Mouse (Mus musculus): ENCODE data around the gene Olfr1424. TPM values are rescaled to one million over a fixed set of nuclear protein-coding genes. Genes with fewer than 3 reads are reported as not detected.
"Not testable (repeated sequence)": the region's sequence is repeated elsewhere in the genome, so short reads cannot be mapped to it uniquely, and the experiment has no call there.

Olfr1424 gene
- polyA plus RNA-seq (2016; fragmentation: Nextera tagmentation; extraction: Ambion mirVana) = not detected in 2 replicates

DNA sequence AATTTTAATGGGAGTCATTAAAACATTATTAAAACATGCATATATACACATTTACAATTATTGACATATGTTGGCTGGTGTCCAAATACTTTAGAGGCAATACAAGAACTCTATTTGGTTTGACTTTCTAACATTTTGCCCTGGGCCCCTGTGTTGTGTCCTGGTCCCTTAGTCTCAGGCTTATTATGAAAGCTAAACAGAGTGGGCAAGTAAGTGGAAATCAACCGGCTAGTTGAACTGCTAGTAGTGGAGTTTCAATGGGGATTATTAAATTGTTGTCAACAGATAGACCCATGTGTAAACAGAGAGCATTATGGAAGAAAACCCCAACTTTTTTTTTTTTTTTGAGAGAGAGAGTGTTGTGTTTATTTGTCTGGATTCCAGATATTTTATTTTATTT, at the start of gene Olfr1424:
Olfr1424 (minus strand) TSS at position 101 of the 400 bp plus-strand sequence.
- H3K27ac ChIP-seq (ENCODE audit: poor library complexity, severe bottlenecking); H3K27me3 ChIP-seq (replicated peaks); H3K4me2 ChIP-seq; ATAC-seq (ENCODE audit: insufficient number of reproducible peaks, low FRiP score); H3K4me3 ChIP-seq; H3K4me1 ChIP-seq (replicated peaks); H3K36me3 ChIP-seq; H3K9ac ChIP-seq; H3K9me3 ChIP-seq (replicated peaks): not testable (repeated sequence)
- WGBS = 89% methylated on average over 1 of the region's 1 CpGs

GRCm38 (mm10) chr19:12104541-12104940, 42.1 kb upstream of the Olfr1424 start:
- Histone ChIP-seq H3K4me1 (replicated peaks) (no peaks in the 10 kb centered on the region), H3K9ac (no peak overlapping the region), H3K27me3 (replicated peaks) (no peaks in the 10 kb centered on the region), H3K9me3 (replicated peaks) (no peaks in the 10 kb centered on the region), H3K27ac (ENCODE audit: poor library complexity, severe bottlenecking) (no peak overlapping the region), H3K36me3 (no peaks in the 10 kb centered on the region), H3K4me3 (no peak overlapping the region), H3K4me2 (no peak overlapping the region)
- 52% methylated on average over 1 of the region's 1 CpGs for WGBS
- ATAC-seq (ENCODE audit: insufficient number of reproducible peaks, low FRiP score) = no peak

- no peak for ATAC-seq (ENCODE audit: insufficient number of reproducible peaks, low FRiP score)
- 89% methylated on average over 2 of the region's 2 CpGs for WGBS
- H3K27me3 ChIP-seq (replicated peaks) = no peaks in the 10 kb centered on the region
- no peaks in the 10 kb centered on the region for H3K4me1 ChIP-seq (replicated peaks)
- no peaks in the 10 kb centered on the region for H3K9me3 ChIP-seq (replicated peaks)
- H3K4me3 ChIP-seq = no peak within 1 kb of the TSS
- H3K4me2 ChIP-seq = no peak within 1 kb of the TSS
- no peaks in the 10 kb centered on the region for H3K36me3 ChIP-seq
- no peak within 1 kb of the TSS for H3K9ac ChIP-seq
- no peak within 1 kb of the TSS for H3K27ac ChIP-seq (ENCODE audit: poor library complexity, severe bottlenecking)
Measured at GRCm38 (mm10) chr19:12103234-12103633, 40.8 kb upstream of the Olfr1424 start, which contains the start of gene Olfr1427. Olfr1427 (minus strand) TSS chr19:12103334.

DNA sequence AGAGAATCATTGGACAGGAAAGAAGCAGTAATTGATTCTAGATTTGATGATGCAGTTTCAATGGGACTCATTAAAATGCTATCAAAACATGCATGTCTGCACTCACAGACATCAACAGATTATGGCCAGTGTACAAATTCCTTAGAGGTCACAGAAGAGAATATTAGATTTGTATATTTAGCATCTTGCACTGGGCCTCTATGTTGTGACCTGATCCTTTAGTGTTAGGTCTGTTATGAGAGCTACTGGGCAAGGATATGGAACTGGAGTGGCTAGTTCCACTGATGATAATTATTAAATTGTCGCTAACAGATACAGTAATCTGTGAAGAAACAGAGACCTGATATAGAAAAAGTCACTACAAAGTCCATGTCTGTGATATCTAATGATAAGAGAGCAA, 29.4 kb upstream of the Olfr1424 start, which contains the start of gene Olfr1426:
Olfr1426 (minus strand) TSS at position 101 of the 400 bp plus-strand sequence.
- WGBS = 60% methylated on average over 1 of the region's 1 CpGs
- Histone ChIP-seq H3K9me3 (replicated peaks) (no peaks in the 10 kb centered on the region), H3K4me1 (replicated peaks) (no peaks in the 10 kb centered on the region), H3K4me2 (no peak within 1 kb of the TSS), H3K27ac (ENCODE audit: poor library complexity, severe bottlenecking) (no peak within 1 kb of the TSS), H3K4me3 (no peak within 1 kb of the TSS), H3K27me3 (replicated peaks) (no peaks in the 10 kb centered on the region), H3K36me3 (no peaks in the 10 kb centered on the region), H3K9ac (no peak within 1 kb of the TSS)
- ATAC-seq (ENCODE audit: insufficient number of reproducible peaks, low FRiP score) = no peak

GRCm38 (mm10) chr19:12077631-12078030, 15.1 kb upstream of the Olfr1424 start, which contains the start of gene Olfr1425:
Olfr1425 (minus strand) TSS chr19:12077731.
- ATAC-seq (ENCODE audit: insufficient number of reproducible peaks, low FRiP score); H3K27ac ChIP-seq (ENCODE audit: poor library complexity, severe bottlenecking); H3K9me3 ChIP-seq (replicated peaks); H3K4me3 ChIP-seq; H3K4me2 ChIP-seq; H3K4me1 ChIP-seq (replicated peaks); H3K36me3 ChIP-seq; H3K27me3 ChIP-seq (replicated peaks); H3K9ac ChIP-seq: not testable (repeated sequence)
- 79% methylated on average over 4 of the region's 4 CpGs for WGBS

GRCm38 (mm10) chr19:12069546-12069945, 7.1 kb upstream of the Olfr1424 start:
- not testable (repeated sequence) for H3K9me3 ChIP-seq (replicated peaks); H3K4me1 ChIP-seq (replicated peaks); ATAC-seq (ENCODE audit: insufficient number of reproducible peaks, low FRiP score); H3K9ac ChIP-seq; H3K27me3 ChIP-seq (replicated peaks); H3K4me3 ChIP-seq; H3K27ac ChIP-seq (ENCODE audit: poor library complexity, severe bottlenecking); H3K4me2 ChIP-seq; H3K36me3 ChIP-seq
- WGBS = 80% methylated on average over 1 of the region's 1 CpGs

GRCm38 (mm10) chr19:12067806-12068205, 5.3 kb upstream of the Olfr1424 start:
- not testable (repeated sequence) for H3K27me3 ChIP-seq (replicated peaks); H3K4me1 ChIP-seq (replicated peaks); H3K4me2 ChIP-seq; H3K9me3 ChIP-seq (replicated peaks); ATAC-seq (ENCODE audit: insufficient number of reproducible peaks, low FRiP score); H3K36me3 ChIP-seq; H3K4me3 ChIP-seq; H3K27ac ChIP-seq (ENCODE audit: poor library complexity, severe bottlenecking); H3K9ac ChIP-seq
- WGBS = 61% methylated on average over 1 of the region's 1 CpGs

GRCm38 (mm10) chr19:12043163-12043562, 19.3 kb downstream of the Olfr1424 start:
- Histone ChIP-seq H3K4me1 (replicated peaks) (no peaks in the 10 kb centered on the region), H3K27ac (ENCODE audit: poor library complexity, severe bottlenecking) (no peak overlapping the region), H3K4me2 (no peak overlapping the region), H3K27me3 (replicated peaks) (no peaks in the 10 kb centered on the region), H3K9ac (no peak overlapping the region), H3K9me3 (replicated peaks) (no peaks in the 10 kb centered on the region), H3K4me3 (no peak overlapping the region), H3K36me3 (no peaks in the 10 kb centered on the region)
- no peak for ATAC-seq (ENCODE audit: insufficient number of reproducible peaks, low FRiP score)
- WGBS = 77% methylated on average over 5 of the region's 5 CpGs

GRCm38 (mm10) chr19:12041217-12041616, 21.3 kb downstream of the Olfr1424 start, which contains the start of gene Olfr1423:
Olfr1423 (minus strand) TSS chr19:12041317.
- no peaks in the 10 kb centered on the region for H3K9me3 ChIP-seq (replicated peaks)
- H3K27ac ChIP-seq (ENCODE audit: poor library complexity, severe bottlenecking) = no peak within 1 kb of the TSS
- H3K9ac ChIP-seq = no peak within 1 kb of the TSS
- H3K4me3 ChIP-seq = no peak within 1 kb of the TSS
- H3K27me3 ChIP-seq (replicated peaks) = no peaks in the 10 kb centered on the region
- no peak within 1 kb of the TSS for H3K4me2 ChIP-seq
- H3K36me3 ChIP-seq = no peaks in the 10 kb centered on the region
- 54% methylated on average over 2 of the region's 2 CpGs for WGBS
- no peaks in the 10 kb centered on the region for H3K4me1 ChIP-seq (replicated peaks)
- ATAC-seq (ENCODE audit: insufficient number of reproducible peaks, low FRiP score) = no peak

- no peak overlapping the region for H3K9ac ChIP-seq
- H3K4me2 ChIP-seq = no peak overlapping the region
- H3K4me3 ChIP-seq = no peak overlapping the region
- H3K36me3 ChIP-seq = no peaks in the 10 kb centered on the region
- H3K27me3 ChIP-seq (replicated peaks) = no peaks in the 10 kb centered on the region
- H3K4me1 ChIP-seq (replicated peaks) = no peaks in the 10 kb centered on the region
- ATAC-seq (ENCODE audit: insufficient number of reproducible peaks, low FRiP score) = no peak
- no peaks in the 10 kb centered on the region for H3K9me3 ChIP-seq (replicated peaks)
- no peak overlapping the region for H3K27ac ChIP-seq (ENCODE audit: poor library complexity, severe bottlenecking)
Measured at GRCm38 (mm10) chr19:12037727-12038126, 24.8 kb downstream of the Olfr1424 start.

GRCm38 (mm10) chr19:12026606-12027005, 35.9 kb downstream of the Olfr1424 start:
- no peak overlapping the region for H3K27ac ChIP-seq (ENCODE audit: poor library complexity, severe bottlenecking)
- WGBS = 26% methylated on average over 2 of the region's 2 CpGs
- H3K9me3 ChIP-seq (replicated peaks) = no peaks in the 10 kb centered on the region
- no peak overlapping the region for H3K4me2 ChIP-seq
- no peaks in the 10 kb centered on the region for H3K4me1 ChIP-seq (replicated peaks)
- H3K36me3 ChIP-seq = no peaks in the 10 kb centered on the region
- H3K9ac ChIP-seq = no peak overlapping the region
- no peak overlapping the region for H3K4me3 ChIP-seq
- no peak for ATAC-seq (ENCODE audit: insufficient number of reproducible peaks, low FRiP score)
- no peaks in the 10 kb centered on the region for H3K27me3 ChIP-seq (replicated peaks)

GRCm38 (mm10) chr19:12025333-12025732, 37.1 kb downstream of the Olfr1424 start:
- Histone ChIP-seq H3K9me3 (replicated peaks) (no peaks in the 10 kb centered on the region), H3K4me2 (no peak overlapping the region), H3K9ac (no peak overlapping the region), H3K27ac (ENCODE audit: poor library complexity, severe bottlenecking) (no peak overlapping the region), H3K4me1 (replicated peaks) (no peaks in the 10 kb centered on the region), H3K4me3 (no peak overlapping the region), H3K27me3 (replicated peaks) (no peaks in the 10 kb centered on the region), H3K36me3 (no peaks in the 10 kb centered on the region)
- ATAC-seq (ENCODE audit: insufficient number of reproducible peaks, low FRiP score) = no peak
- WGBS = 66% methylated on average over 3 of the region's 3 CpGs

Data from heart, embryonic 12.5 days (tissue).